Mouse (Mus musculus): ENCODE data around the gene Tcp11l2.

Tcp11l2 gene

GRCm38 (mm10) chr10:84657437-84658087 lies 81.1 kb downstream of the Tcp11l2 start:
- peak; percentile 91 for DNase-seq

GRCm38 (mm10) chr10:84658088-84658848 lies 81.8 kb downstream of the Tcp11l2 start:
- DNase-seq, result peak; percentile 88

GRCm38 (mm10) chr10:84659281-84659680 lies 82.9 kb downstream of the Tcp11l2 start:
- peak; percentile 77 for DNase-seq

GRCm38 (mm10) chr10:84662138-84662537 lies 85.7 kb downstream of the Tcp11l2 start:
- peak; percentile 58 for DNase-seq
